Mouse (Mus musculus) urinary bladder, postnatal 4 days (tissue): ENCODE data around the gene Car10.

Source experiments
- DNase-seq, 2 experiments: peaks; one replicate each; pipeline ENCODE4 v3.0.0; 2021 to 2022; ENCODE audit warnings: low spot score in 2 of 2

Car10 gene

GRCm38 (mm10) chr11:93579626-93580025 lies 481.8 kb downstream of the Car10 start:
- no peak for DNase-seq

GRCm38 (mm10) chr11:93581326-93581725 lies 483.5 kb downstream of the Car10 start:
- DNase-seq = no peak

DNA sequence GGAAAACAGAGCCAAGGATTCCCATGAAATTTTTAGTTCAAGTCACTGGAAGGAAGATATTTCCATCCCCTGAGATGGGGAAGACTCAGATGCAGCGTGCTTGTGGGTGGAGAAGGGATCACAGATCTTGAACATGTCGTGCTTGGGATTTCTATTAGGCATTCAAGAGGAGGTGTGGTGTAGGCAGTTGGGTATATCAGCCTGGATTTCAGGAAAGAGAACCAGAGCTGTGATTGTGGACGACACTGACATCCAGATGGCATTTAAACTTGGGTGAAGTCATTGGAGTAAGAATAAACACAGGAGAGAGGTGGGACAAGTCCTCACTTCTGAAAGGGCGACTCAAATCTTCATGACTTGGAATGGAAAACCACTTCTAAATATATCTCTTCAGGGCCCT lies 490.0 kb downstream of the Car10 start:
- no peak for DNase-seq

DNA sequence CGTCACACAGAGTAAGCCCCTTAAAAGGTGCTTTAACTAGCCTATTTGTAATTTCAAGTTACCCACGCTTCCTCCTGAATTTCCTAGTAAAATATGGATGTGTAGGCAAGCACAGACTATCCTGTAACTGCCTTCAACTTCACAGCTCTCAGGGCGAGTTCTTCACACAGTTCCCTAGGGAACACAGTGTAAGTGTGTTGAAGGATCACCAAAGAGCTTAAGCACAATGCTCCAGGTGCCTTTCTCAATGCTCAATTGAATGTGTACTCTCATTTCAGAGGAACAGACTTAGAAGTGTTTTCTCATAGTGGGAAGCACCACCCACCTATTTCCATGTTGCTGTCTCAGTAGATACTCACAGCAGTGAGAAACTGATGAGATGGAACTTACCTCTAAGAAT lies 492.8 kb downstream of the Car10 start:
- DNase-seq = no peak

- DNase-seq = no peak
Measured at GRCm38 (mm10) chr11:93594033-93594432, 496.2 kb downstream of the Car10 start.

DNA sequence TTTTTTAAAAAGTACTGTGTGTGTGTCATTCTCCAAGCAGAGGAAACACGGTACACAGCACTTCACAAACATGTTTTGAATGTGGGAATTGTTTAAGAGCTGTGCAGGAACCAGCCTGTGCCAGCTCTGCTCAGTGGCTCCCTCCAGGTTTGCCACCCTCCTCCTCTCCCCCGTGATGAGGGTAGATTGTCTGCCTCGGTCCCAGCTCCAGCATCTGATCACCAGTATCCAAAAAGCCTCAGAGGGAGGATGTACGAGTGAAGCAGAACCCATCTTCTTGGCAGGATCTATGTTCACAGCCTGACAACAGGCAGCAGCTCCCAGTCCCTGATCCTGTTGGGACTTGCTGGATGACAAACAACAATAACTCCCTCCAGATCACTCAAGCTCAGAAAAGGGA lies 500.3 kb downstream of the Car10 start:
- DNase-seq = no peak

DNA sequence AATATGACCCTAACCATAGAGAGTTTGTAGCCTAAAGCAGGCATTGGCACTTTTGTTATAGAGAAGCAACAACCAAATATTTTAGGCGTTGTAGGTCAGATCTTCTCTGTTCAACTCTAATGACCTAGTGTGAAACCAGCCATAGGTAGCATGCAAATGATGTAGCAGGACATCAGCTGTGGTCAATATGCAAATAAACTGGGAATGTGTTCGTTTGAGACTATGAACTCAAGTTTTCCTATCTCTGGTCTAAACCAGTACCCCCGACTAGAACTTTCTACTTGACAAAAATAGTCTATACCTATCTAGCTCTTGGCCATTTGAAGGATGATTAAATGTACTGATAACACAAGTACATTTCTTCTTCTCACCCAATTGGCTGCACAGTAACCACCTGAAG lies 501.9 kb downstream of the Car10 start:
- no peak for DNase-seq

- DNase-seq = no peak
Measured at GRCm38 (mm10) chr11:93603575-93603974, 505.7 kb downstream of the Car10 start.

DNA sequence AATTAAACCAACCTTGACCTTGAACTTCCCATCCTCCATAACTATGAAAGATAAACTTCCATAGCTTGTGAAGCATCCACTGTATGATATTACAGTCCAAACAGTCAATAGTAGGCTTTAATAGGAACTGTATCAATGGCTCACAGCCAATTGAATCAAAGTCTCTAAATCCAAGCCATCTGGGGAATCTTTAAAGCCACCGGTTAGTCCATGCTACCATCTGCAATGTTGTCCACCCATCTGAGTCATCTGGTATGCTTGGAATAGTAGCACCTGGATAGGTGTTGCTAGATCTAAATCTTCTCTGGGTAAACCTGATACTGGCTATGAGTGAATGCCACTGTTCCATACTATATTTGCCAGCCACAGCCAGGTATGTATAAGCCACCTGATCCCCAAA lies 509.3 kb downstream of the Car10 start:
- no peak for DNase-seq

DNA sequence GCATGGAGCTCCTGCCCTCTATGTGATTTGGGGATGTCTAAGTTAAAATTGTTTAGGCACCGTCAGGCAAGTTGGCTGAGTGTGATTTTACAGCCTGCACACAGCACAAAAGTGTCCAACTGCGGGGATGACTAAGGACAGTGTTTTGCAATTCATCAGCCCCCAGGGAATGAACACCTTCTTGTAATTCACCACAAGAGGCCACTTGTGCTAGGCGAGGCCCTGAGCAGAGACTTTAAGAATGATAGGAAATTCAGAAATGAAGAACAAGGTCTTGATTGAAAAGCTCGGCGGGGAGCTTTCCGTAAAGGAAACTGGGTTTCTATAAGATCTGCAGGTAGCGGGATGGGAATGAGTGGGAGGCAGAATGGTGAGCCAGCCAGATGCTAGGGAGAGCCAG lies 510.9 kb downstream of the Car10 start:
- DNase-seq = no peak

- no peak for DNase-seq
Measured at GRCm38 (mm10) chr11:93612071-93612470, 514.2 kb downstream of the Car10 start.

DNA sequence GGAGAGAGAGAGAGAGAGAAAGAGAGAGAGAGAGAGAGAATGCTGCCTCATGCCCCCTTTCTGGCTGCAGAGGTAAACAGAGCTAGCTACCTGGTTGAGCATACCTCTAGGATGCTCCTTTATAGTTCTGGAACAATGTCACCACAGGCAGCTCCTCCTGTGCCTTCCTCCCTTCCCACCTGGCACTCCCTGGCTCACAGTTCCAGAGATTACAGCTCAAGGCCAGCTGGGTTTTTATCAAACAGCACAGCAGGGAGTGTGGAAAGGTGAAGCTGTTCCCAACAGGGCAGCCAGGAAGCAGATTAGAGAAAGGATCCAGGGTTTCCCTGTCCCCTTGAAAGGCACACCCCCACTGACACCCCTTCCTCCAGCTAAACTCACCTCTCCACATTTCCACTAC lies 517.0 kb downstream of the Car10 start:
- no peak for DNase-seq

GRCm38 (mm10) chr11:93623605-93624004 lies 525.8 kb downstream of the Car10 start:
- DNase-seq = no peak

- DNase-seq = no peak
Measured at GRCm38 (mm10) chr11:93639410-93639809, 541.6 kb downstream of the Car10 start.

DNA sequence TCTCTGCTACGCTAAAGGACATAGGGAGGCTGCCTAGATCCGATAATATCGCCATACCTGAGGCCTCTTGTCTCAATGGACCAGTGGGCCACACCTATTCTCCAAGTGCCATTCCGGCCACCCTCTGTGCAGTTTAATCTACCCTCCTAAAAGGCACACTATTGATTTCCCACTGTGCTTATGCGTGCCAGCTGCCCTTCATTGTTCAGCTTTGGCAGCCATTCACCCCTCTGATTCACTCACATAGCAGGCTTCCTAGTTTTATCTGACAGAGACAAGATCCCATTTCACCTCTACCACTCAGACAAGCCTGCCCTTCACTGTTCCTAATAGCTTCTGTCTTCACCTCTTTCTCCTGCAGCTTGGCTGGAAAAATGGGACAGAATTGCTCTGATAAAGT lies 543.1 kb downstream of the Car10 start:
- DNase-seq = no peak

DNA sequence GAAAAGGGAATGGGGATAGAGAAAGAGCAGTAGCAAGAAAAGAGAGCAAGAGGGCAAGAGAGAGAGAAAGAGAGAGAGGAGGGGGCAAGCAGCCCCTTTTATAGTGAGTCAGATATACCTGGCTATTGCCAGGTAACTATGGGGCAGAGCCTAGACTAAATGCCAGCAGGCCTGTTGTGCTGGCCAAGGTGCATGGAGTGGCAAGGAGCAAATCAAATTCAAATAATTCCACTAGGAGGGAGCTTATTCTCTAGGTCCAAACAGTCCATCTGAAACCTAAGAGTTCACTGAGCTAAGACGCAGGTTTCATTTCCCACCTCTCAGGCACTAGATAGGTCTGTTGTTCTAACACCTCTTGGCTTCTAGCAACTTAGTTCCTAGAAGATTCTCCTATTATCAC lies 544.5 kb downstream of the Car10 start:
- DNase-seq = no peak

DNA sequence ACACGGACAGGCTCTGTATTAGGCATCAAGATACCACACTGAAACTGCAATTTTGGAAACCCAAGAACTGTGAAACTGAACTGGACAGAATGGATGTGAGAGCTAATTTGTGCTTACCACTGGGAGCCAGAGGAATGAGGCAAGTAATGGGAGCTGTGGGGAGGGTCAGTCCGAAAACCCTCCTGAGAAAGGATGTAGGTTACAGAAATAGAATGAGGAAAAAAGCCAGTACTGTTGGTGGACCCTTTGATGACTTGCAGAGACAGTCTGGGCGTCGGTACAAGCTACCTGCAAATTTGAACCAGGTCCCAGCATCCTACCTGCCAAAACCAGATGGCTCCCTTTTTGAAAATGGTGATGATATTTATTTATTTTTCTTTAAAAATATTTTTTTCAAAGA lies 545.2 kb downstream of the Car10 start:
- DNase-seq = no peak

GRCm38 (mm10) chr11:93643436-93643835 lies 545.6 kb downstream of the Car10 start:
- no peak for DNase-seq

DNA sequence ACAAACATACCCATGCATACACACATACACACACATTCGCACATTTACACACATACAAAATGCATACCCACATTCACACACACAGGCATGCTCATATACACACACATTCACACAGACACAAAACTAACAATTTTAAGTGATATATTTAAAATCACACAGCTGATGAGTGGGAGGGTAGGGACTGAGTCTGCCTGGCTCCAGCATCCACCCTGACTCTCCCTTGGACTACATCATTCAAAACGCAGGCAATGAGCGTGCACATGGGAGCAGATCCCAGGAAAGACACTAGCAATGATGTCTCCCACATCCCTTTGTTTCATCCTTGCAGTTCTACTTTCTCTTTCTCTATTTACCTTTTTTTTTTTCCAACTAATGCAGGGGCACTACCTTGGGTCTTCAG lies 548.4 kb downstream of the Car10 start:
- no peak for DNase-seq
